Mouse (Mus musculus): ENCODE data around the gene Ndufv1. TPM values are rescaled to one million over a fixed set of nuclear protein-coding genes. Genes with fewer than 3 reads are reported as not detected.
"Not testable (repeated sequence)": the region's sequence is repeated elsewhere in the genome, so short reads cannot be mapped to it uniquely, and the experiment has no call there.

The Ndufv1 gene
- polyA plus RNA-seq, 1 experiment, result 127 TPM

- no peaks in the 10 kb centered on the region for H3K4me1 ChIP-seq (ENCODE audit: control insufficient read depth, insufficient read depth, low read length)
Observed at GRCm38 (mm10) chr19:3967258-3967657, 45.3 kb downstream of the Ndufv1 start.

GRCm38 (mm10) chr19:3966330-3967075 lies 46.1 kb downstream of the Ndufv1 start:
- TF ChIP-seq CTCF (IDR thresholded peaks at IDR 0.05; ENCODE audit: insufficient read depth, low read length) (no peak), POLR2A (IDR thresholded peaks at IDR 0.05; ENCODE audit: borderline replicate concordance, extremely low read depth, low read depth, low read length) (no peak)
- H3K4me1 ChIP-seq (ENCODE audit: control insufficient read depth, insufficient read depth, low read length), result no peaks in the 10 kb centered on the region
- DNase-seq, result no peak
- H3K4me3 ChIP-seq (replicated peaks; ENCODE audit: extremely low read depth, low read depth, low read length), result no peak overlapping the region
- WGBS, result 67% methylated on average over 11 of the region's 11 CpGs

More at GRCm38 (mm10) chr19:3967258-3967657, 45.3 kb downstream of the Ndufv1 start:
- 54% methylated on average over 3 of the region's 3 CpGs for WGBS
- H3K4me3 ChIP-seq (replicated peaks; ENCODE audit: extremely low read depth, low read depth, low read length), result no peak overlapping the region
- DNase-seq, result no peak
- no peak for TF ChIP-seq CTCF (IDR thresholded peaks at IDR 0.05; ENCODE audit: insufficient read depth, low read length)
- TF ChIP-seq POLR2A (IDR thresholded peaks at IDR 0.05; ENCODE audit: borderline replicate concordance, extremely low read depth, low read depth, low read length), result no peak

DNA sequence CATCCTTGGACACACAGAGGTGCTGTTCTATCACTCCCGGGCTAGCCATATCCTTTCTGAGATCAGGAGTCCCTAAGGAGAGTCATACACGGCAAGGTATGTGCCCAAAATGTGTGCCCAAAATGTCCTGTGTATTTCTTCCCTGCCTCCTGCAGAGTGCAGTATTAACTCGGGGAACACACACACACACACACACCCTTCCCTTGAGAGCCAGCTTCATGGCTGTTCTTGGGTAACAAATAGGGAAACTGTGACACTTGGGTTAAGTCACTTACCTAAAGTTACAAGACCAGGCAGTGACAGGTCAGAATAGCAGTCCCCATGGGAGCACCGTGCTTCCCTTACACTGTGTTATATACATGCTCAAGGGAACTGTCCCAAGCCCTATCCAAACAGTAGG lies 48.6 kb downstream of the Ndufv1 start:
- no peaks in the 10 kb centered on the region for H3K4me1 ChIP-seq (ENCODE audit: control insufficient read depth, insufficient read depth, low read length)
- TF ChIP-seq CTCF (IDR thresholded peaks at IDR 0.05; ENCODE audit: insufficient read depth, low read length) (no peak), POLR2A (IDR thresholded peaks at IDR 0.05; ENCODE audit: borderline replicate concordance, extremely low read depth, low read depth, low read length) (no peak)
- 72% methylated on average over 4 of the region's 4 CpGs for WGBS
- DNase-seq, result no peak
- no peak overlapping the region for H3K4me3 ChIP-seq (replicated peaks; ENCODE audit: extremely low read depth, low read depth, low read length)

DNA sequence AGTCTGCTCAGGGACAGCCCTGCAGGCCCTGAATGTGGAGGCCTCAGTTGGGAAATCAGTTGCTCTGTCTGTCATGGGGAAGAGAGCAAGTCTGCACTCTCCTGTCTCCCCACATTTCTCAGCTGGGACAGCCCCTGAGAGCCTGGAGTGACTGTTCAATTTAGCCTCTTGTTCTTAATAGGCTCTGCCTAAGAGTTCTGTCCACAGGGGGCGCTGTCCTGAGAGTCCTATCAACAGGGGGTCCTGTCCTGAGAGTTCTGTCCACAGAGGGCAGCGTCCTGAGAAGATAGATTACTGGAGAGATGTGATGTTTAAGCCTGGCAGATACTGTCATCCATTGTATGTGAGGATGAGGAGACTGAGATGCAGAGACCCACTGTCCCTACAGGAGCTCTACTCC lies 50.1 kb downstream of the Ndufv1 start:
- DNase-seq, result no peak
- 18% methylated on average over 2 of the region's 2 CpGs for WGBS
- no peaks in the 10 kb centered on the region for H3K4me1 ChIP-seq (ENCODE audit: control insufficient read depth, insufficient read depth, low read length)
- H3K4me3 ChIP-seq (replicated peaks; ENCODE audit: extremely low read depth, low read depth, low read length), result no peak overlapping the region
- TF ChIP-seq POLR2A (IDR thresholded peaks at IDR 0.05; ENCODE audit: borderline replicate concordance, extremely low read depth, low read depth, low read length) (no peak), CTCF (IDR thresholded peaks at IDR 0.05; ENCODE audit: insufficient read depth, low read length) (no peak)

GRCm38 (mm10) chr19:3961805-3962204 lies 50.8 kb downstream of the Ndufv1 start:
- WGBS, result 81% methylated on average over 6 of the region's 6 CpGs
- DNase-seq; H3K4me3 ChIP-seq (replicated peaks; ENCODE audit: extremely low read depth, low read depth, low read length); H3K4me1 ChIP-seq (ENCODE audit: control insufficient read depth, insufficient read depth, low read length): not testable (repeated sequence)

DNA sequence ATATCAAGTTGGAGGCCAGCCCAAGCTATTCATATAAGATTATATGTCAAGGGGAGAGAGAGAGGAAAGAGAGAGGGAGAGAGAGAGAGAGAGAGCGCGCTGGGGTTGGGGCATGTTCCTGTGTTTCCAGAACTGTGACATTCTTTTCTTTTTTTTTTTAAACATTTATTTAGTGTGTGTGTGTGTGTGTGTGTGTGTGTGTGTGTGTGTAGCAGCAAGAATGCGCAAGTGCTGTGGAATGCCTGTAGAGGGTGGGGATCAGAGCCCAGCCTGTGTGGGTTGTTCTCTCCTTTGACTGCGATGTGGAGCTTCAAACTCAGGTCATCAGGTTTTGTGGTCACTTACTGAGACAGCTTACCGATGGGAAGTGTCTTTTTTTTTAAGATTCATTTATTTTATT lies 52.4 kb downstream of the Ndufv1 start:
- Histone ChIP-seq H3K4me3 (replicated peaks; ENCODE audit: extremely low read depth, low read depth, low read length) (no peak overlapping the region), H3K4me1 (ENCODE audit: control insufficient read depth, insufficient read depth, low read length) (no peaks in the 10 kb centered on the region)
- TF ChIP-seq POLR2A (IDR thresholded peaks at IDR 0.05; ENCODE audit: borderline replicate concordance, extremely low read depth, low read depth, low read length), result no peak
- no peak for TF ChIP-seq CTCF (IDR thresholded peaks at IDR 0.05; ENCODE audit: insufficient read depth, low read length)
- DNase-seq, result no peak
- WGBS, result 59% methylated on average over 5 of the region's 5 CpGs

GRCm38 (mm10) chr19:3959030-3959429 lies 53.6 kb downstream of the Ndufv1 start:
- no peak for DNase-seq

GRCm38 (mm10) chr19:3958470-3958869 lies 54.1 kb downstream of the Ndufv1 start, which contains the start of gene Aldh3b3:
Gene Aldh3b3, plus strand, starts transcription at chr19:3958645.
- TF ChIP-seq CTCF (IDR thresholded peaks at IDR 0.05; ENCODE audit: insufficient read depth, low read length) (no peak), POLR2A (IDR thresholded peaks at IDR 0.05; ENCODE audit: borderline replicate concordance, extremely low read depth, low read depth, low read length) (no peak)
- no peak for DNase-seq
- WGBS, result 46% methylated on average over 4 of the region's 4 CpGs
- Histone ChIP-seq H3K4me3 (replicated peaks; ENCODE audit: extremely low read depth, low read depth, low read length) (no peak within 1 kb of the TSS), H3K4me1 (ENCODE audit: control insufficient read depth, insufficient read depth, low read length) (no peaks in the 10 kb centered on the region)

More at GRCm38 (mm10) chr19:3959030-3959429, 53.6 kb downstream of the Ndufv1 start:
- Histone ChIP-seq H3K4me1 (ENCODE audit: control insufficient read depth, insufficient read depth, low read length) (no peaks in the 10 kb centered on the region), H3K4me3 (replicated peaks; ENCODE audit: extremely low read depth, low read depth, low read length) (no peak overlapping the region)
- TF ChIP-seq CTCF (IDR thresholded peaks at IDR 0.05; ENCODE audit: insufficient read depth, low read length), result no peak
- no peak for TF ChIP-seq POLR2A (IDR thresholded peaks at IDR 0.05; ENCODE audit: borderline replicate concordance, extremely low read depth, low read depth, low read length)

Other genes starting within 250 kb of the Ndufv1 start
- gene Kmt5b, start 245.4 kb downstream of the Ndufv1 start, polyA plus RNA-seq (2012; rRNA removed), result 19.6 and 23.7 TPM in 2 replicates
- gene Chka, start 161.0 kb downstream of the Ndufv1 start, polyA plus RNA-seq (2012; rRNA removed), result 75.9 and 81.6 TPM in 2 replicates
- 157 and 164 TPM in 2 replicates for gene Tcirg1, start 105.7 kb downstream of the Ndufv1 start, polyA plus RNA-seq (2012; rRNA removed)
- gene Ndufs8, start 100.0 kb downstream of the Ndufv1 start, polyA plus RNA-seq (2012; rRNA removed), result 157 and 189 TPM in 2 replicates
- gene Aldh3b1, start 83.0 kb downstream of the Ndufv1 start, polyA plus RNA-seq (2012; rRNA removed), result 71.9 and 85.0 TPM in 2 replicates
- 169 and 180 TPM in 2 replicates for gene Unc93b1, start 77.6 kb downstream of the Ndufv1 start, polyA plus RNA-seq (2012; rRNA removed)
- gene Aldh3b3, start 54.2 kb downstream of the Ndufv1 start, polyA plus RNA-seq (2012; rRNA removed), result 0.08 and 0.21 TPM in 2 replicates
- gene Aldh3b2, start 40.5 kb downstream of the Ndufv1 start, polyA plus RNA-seq (2012; rRNA removed), result 2.0 and 21.7 TPM in 2 replicates
- 27.7 and 29.8 TPM in 2 replicates for gene Acy3, start 26.2 kb downstream of the Ndufv1 start, polyA plus RNA-seq (2012; rRNA removed)
- gene Tbx10, start 20.1 kb downstream of the Ndufv1 start, polyA plus RNA-seq (2012; rRNA removed), result 0.06 TPM in 1 of 2 replicates, not detected in the other
- 7.6 and 13.3 TPM in 2 replicates for gene Nudt8, start 12.2 kb downstream of the Ndufv1 start, polyA plus RNA-seq (2012; rRNA removed)
- 1.7 and 1.8 TPM in 2 replicates for gene Gm49405, start 12.2 kb downstream of the Ndufv1 start, polyA plus RNA-seq (2012; rRNA removed)
- gene Doc2g, start 9.5 kb downstream of the Ndufv1 start, polyA plus RNA-seq (2012; rRNA removed), result 12.6 and 18.0 TPM in 2 replicates
- gene Gstp1, start 25.2 kb upstream of the Ndufv1 start, polyA plus RNA-seq (2012; rRNA removed), result 480 and 656 TPM in 2 replicates
- 47.4 and 87.8 TPM in 2 replicates for gene Gstp2, start 33.2 kb upstream of the Ndufv1 start, polyA plus RNA-seq (2012; rRNA removed)
- gene Gstp3, start 46.8 kb upstream of the Ndufv1 start, polyA plus RNA-seq (2012; rRNA removed), result 14.4 and 15.9 TPM in 2 replicates
- gene Cabp2, start 68.8 kb upstream of the Ndufv1 start, polyA plus RNA-seq (2012; rRNA removed), result 0.86 and 0.91 TPM in 2 replicates
- gene Cdk2ap2, start 84.4 kb upstream of the Ndufv1 start, polyA plus RNA-seq (2012; rRNA removed), result 200 and 245 TPM in 2 replicates
- gene Pitpnm1, start 87.2 kb upstream of the Ndufv1 start, polyA plus RNA-seq (2012; rRNA removed), result 152 and 163 TPM in 2 replicates
- gene Aip, start 113.1 kb upstream of the Ndufv1 start, polyA plus RNA-seq (2012; rRNA removed), result 108 and 123 TPM in 2 replicates
- gene Gpr152, start 127.0 kb upstream of the Ndufv1 start, polyA plus RNA-seq (2012; rRNA removed), result 0.05 and 0.08 TPM in 2 replicates
- gene Cabp4, start 131.2 kb upstream of the Ndufv1 start, polyA plus RNA-seq (2012; rRNA removed), result 0.08 TPM in 1 of 2 replicates, not detected in the other
- gene Coro1b, start 135.8 kb upstream of the Ndufv1 start, polyA plus RNA-seq (2012; rRNA removed), result 260 and 262 TPM in 2 replicates
- 55.0 and 75.4 TPM in 2 replicates for gene Ptprcap, start 140.8 kb upstream of the Ndufv1 start, polyA plus RNA-seq (2012; rRNA removed)
- gene Rps6kb2, start 150.5 kb upstream of the Ndufv1 start, polyA plus RNA-seq (2012; rRNA removed), result 35.2 and 51.2 TPM in 2 replicates
- 7.9 and 14.4 TPM in 2 replicates for gene Carns1, start 162.7 kb upstream of the Ndufv1 start, polyA plus RNA-seq (2012; rRNA removed)
- gene Tbc1d10c, start 178.5 kb upstream of the Ndufv1 start, polyA plus RNA-seq (2012; rRNA removed), result 23.6 and 24.2 TPM in 2 replicates
- 373 and 384 TPM in 2 replicates for gene Ppp1ca, start 179.3 kb upstream of the Ndufv1 start, polyA plus RNA-seq (2012; rRNA removed)
- gene Rad9a, start 188.9 kb upstream of the Ndufv1 start, polyA plus RNA-seq (2012; rRNA removed), result 32.3 and 36.9 TPM in 2 replicates
- gene Clcf1, start 201.4 kb upstream of the Ndufv1 start, polyA plus RNA-seq (2012; rRNA removed), result 34.0 and 42.0 TPM in 2 replicates
- not detected in 2 replicates for gene AC109138.7, start 201.6 kb upstream of the Ndufv1 start, polyA plus RNA-seq (2012; rRNA removed)
- 110 and 112 TPM in 2 replicates for gene Pold4, start 219.1 kb upstream of the Ndufv1 start, polyA plus RNA-seq (2012; rRNA removed)